Mouse (Mus musculus) forelimb bud, embryonic 11.5 days (tissue): ENCODE results near the gene Rerg.
A peak's percentile ranks its signal among the peaks of the same experiment; 100 is the strongest.

Source experiments
- DNase-seq: peaks from one replicate; pipeline ENCODE4 v3.0.0-alpha.2; 2012; ENCODE audit warnings: low read depth, low spot score

Rerg gene

DNA sequence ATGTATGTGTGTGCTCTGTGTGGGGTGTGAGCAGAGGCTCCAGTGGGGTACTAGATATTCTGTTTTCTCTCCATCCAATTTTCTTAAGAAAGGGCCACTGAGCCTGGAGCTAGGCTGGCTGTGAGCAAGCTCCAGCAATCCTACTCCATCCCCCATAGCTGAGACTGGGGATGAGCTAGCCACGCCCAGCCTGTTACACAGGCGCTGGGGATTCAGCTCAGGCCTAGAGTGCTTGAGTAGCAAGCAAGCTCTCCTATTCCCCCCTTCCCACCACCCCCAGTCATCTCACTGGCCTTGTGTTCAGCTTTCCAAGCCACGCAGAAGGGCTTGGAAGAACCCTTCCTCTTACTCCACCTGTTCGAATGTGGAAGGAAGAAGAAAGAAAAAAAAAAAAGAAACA is 7.2 kb downstream of the Rerg start:
- DNase-seq, result no peak

DNA sequence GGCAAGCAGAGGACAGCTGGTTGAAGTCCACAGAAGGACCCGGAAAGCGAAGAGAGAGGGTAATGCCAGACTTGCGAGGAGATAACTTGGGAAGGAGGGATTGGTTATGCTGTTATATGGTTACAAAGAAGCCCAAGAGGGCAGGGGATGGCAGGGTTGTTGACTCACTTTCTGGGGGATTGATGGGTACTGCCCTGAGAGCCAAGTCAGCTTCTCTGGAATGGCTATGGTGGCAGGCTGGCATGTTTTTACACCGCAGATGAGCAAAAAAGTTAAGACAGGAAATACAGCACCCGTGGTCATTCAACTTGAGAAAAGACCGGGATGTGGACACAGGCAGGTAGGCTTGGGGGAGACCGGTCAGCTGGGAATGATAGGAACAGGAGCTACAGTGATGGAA is 7.8 kb downstream of the Rerg start:
- no peak for DNase-seq

DNA sequence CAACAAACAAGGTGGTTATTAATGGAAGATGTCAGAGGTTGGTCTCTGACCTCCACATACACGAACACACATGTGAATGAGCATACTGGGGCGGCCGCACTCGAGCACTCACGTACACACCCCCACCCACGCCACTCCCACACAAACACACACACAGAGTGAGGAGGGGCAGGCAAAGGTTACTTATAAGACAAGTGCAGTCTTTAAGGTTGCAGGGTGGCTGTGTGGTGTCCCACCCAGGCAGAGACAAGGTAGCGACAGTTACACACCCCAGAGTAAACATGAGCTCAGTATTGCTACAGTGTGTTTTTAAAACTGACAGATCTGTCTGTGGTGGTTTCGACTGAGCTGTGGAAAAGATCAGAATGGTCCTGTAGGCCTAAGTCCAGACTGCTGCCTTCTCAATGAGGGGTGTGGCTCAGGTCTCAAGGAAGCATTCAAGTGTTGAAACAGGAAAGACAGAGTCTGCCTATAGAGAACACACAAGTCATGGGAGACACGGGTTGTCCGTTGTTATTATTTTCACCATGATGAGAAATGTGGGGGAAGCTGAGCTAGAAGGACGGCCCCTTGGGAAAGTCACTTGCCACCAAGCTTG is 8.7 kb downstream of the Rerg start:
- no peak for DNase-seq

DNA sequence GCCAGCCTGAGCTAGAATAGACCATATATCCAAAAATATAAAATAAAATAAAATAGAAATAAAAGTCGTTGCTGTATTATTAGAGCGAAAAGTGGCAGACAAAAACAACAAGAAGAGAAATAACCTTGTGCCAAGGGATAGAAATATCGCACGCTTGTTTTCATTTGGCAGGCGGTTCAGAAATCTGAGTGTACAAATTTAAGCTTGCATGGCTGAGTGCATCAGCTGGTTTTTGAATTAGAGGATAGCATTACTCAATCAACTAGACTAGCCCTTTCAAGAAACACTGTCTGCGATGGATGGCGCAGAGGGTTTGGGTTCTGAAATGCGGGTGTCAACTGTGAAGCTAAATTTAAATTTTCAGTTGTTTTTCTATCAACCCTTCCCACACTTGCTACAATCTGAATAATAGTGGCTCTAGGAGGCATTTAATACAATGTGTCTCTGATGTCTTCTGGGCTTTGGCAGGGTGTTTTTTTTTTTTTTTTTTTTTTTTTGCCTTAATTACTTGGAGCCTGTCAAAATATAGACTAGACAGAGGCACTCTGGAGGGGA is 10.8 kb downstream of the Rerg start:
- no peak for DNase-seq

DNA sequence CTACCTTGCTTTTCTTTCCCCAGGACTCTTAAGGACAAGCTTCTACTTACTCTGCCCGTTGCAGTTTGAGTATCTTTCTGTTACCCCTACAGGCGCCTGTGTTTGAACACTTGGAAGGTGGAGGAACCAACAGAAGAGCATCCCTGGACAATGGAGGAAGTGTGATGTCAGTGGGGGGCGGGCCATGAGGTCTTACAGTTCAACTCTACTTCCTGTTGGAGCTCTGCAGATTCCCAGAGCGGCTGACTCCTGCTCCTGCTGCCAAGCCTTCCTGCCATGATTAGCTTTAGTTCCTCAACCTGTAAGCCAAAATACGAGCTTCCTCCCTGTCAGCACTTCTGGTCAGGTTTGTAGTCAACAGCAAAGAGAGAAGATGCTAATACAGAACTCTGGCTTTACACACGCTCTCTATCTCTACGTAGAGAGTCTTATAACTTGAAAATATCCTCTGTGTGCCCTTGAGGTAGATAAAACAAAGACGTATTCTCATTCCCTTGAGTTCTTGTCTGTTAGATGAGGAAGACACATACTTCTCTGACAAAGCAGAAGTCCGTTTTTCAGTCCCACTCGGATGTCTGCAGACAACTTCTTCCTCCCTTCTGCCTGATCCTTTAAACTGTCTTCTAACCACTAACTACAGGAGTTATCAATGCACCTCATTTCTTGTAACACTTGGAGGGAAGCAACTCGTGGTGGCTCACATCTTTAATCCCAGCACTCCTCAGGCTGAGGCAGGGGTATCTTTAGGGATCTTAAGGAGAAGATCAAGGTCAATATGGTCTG is 13.7 kb downstream of the Rerg start:
- no peak for DNase-seq

DNA sequence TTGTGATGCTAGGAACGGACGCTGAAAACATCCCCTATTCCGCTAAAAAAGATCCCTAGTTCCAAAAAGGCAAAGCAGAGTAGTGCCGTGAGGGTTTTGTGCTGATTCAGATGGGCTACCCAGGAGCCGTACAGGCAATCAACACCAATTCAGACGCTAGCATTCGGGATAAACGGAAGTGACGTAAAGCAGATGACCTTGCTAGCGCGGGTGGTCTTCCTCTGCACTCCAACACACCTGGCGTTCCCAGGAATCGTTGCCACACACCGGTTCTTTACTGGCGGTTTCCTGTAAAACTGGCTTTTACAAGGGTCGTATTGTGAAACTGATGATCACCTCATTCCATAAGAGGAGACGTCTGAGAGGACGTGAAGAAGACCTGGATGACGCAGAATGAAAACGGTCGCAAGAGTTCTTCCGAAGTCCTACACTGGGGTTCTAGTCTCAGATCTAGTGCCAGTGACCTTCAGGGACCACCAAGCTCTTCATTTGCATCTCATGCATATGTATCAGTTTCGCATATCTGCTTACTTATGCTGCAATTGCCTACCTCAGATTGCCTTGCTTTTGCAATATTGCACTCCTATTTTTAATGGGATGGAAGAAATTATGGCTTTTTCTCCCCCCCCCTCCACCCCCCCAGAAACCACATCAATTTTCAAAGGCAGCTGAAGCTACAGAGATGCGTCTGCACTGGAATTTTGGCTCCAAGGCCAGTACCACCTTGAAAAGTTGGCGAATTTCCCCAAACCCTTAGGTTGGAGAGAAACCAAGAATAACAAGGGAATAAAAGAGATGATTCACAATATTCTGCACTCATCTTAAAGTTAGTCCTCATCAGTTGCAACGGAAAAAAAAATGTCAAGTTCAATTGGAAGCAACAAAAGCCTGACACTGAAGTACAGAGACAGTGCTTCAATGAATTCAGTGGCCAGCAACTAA is 14.8 kb downstream of the Rerg start:
- DNase-seq, result no peak

DNA sequence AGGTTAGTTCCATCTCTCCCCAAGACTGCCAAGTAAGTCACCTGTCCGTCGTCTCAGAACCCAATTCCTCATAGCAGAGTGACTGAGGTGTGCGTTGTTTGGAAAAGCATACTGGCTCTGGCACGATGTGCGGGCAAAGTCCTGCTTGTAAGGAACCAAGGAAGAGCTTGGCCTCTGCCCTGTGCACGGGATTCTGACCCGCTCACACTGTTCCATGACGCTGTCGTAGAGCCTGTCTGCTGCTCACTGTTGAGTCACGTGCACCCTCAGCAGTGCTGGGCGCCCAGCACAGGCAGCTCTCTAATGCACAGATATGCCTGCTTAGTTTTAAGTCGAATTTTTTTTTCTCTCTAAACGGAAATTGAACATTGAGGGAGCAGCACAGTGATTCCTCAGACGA is 17.3 kb downstream of the Rerg start:
- no peak for DNase-seq

DNA sequence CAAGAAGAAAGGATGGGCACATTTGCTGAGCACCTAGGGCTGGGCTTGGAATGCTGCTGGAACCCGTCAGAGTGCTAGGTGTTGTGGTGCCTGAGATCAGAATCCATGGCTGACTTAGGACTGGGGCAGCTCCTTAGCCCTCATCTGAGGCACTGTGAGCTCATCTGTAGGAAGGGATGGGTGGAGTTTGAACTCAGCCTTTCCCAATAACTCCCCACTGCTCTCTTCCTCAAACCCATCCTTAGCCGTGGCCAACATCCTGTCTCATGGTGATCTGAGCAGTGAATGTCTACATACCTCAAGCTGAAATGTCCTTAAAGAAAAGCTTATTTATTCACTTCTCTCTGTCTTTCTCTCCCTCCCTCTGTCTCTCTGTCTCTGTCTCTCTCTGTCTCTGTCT is 19.3 kb downstream of the Rerg start:
- DNase-seq, result no peak

DNA sequence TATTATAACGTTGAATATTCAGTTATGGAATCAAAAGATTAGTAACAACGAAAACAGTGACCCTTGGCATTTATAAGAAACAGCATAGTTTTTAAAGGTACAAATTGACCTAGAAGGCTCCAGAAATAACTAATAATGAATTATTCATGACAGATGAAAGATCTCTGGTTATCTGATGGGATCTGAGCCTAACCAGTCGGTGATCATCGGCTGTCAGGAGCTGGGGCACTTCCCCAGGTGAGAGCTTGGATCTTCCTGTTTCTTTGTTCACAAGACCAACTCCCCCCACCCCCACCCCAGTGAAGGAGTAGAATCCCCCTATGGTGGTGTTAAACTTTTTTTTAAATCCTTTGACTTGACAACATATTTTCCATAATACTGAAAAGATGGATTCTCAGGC is 20.5 kb downstream of the Rerg start:
- DNase-seq, result no peak

DNA sequence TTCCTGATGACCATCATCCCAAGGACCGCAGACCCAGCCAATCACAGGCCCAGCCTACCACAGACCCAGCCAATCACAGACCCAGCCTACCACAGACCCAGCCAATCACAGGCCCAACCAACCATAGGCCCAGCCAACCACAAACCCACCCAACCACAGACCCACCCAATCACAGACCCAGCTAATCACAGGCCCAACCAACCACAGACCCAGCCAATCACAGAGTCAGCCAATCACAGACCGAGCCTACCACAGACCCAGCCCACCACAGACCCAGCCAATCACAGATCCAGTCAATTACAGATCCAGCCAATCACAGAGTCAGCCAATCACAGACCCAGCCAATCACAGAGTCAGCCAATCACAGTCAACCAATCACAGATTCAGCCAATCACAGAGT is 23.4 kb downstream of the Rerg start:
- DNase-seq, result no peak

DNA sequence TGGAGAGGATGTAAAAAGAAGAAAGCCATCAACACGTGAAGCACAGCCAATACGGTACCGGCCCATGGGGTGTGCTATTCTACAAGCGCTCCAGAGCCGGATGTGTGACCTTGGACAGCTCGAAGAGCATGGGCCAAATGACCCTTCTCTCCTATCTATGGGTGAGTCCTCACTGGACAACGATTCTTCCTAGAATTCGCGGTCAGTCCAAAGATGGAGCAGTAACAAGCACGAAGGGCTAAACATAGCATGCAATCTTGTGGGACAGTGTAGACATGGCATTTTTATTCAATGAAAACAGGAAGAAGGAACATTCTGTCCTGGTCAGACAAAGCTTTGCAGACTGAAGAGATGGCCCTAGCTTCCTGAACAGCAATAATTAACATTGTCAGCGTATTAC is 24.7 kb downstream of the Rerg start:
- DNase-seq, result no peak

DNA sequence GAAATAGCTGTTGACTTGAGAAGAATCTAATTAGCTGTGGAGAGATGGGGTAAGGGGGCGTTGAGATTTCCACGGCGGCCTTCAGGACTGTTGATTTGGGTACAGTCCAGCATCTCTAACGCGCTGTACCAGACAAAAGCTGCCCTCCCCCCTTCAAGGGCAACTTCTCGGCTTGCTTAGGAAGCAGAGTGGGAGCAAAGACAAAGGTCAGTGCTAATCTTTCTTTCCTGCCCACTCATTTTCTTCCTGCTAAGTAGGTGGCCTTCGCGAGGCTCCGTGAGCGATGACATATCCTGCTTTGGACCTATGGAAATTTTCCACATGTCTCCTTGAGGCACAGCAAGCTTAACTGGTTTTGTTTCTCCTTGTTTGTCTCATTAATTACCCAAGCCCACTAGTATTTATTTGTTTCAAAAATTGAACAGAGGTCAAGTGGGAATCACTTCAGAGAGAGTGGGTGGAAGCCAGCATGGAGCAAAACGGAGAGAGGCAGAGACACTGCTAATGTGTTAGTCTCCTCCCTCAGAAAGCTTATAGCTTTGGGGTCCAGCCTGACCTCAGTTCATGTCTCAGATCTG is 25.2 kb downstream of the Rerg start:
- no peak for DNase-seq

DNA sequence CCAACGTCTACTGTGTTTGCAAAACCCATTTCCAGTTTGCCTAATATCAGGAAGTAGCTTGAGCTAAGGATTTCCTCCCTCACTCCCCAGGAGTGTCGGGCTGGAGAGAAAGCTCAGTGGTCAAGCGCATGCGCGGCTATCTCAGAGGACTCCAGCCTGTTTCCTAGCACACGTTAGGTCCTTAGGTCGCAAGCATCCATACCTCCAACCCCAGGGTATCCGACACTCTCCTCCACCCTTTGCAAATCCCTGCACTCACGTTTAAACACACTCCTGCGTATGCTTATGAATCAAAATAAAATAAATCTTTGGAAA is 25.8 kb downstream of the Rerg start:
- no peak for DNase-seq

DNA sequence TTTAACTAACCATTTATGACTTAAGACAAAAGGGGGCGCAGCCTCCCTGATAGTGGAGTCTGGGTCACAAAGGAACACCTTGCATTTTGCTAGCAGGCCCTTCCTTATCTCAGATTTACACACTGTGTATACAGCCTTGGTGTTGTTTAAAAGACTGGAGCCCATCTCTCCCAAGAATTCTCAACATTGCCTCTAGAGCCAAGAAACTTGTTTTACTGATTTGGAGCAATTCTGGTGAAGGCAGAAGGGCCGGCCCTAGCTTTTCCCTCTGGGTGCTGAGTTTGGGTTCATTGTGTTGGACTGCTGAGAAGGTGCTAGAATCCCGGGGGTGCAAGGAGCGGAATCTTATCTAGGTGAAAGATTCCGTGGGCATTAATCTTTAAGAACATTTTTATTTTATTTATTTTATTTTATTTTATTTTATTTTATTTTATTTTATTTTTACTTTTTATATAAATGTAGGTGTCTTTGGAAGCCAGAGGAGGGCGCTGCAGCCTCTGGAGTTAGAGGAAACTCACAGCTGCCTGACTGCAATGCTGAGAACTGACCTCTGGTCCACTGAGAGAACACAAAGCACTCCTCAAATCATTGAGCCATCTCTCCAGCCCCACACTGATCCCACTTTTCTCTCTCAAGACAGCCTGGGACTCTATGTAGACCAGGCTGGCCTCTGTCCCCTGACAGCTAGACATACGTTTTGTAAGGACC is 26.3 kb downstream of the Rerg start:
- DNase-seq, result no peak

DNA sequence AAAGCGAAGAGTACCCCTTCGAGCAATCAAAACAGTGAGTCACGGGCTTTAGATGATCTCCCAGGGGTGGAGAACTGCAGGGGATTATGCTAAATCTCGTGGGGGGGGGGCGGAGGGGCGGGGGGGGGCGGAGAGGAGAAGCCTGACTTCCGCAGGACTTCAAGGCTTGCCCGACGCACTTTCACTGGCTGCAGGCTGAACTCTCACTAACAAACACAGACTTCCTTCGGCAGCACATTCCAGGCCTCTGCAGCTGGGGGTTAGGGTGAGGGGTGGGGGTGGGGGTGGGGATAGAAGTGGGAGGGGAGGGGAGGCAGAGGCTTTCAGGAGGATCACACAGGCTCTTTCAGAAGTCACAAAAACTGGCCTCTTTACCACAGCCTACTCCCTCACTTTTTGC is 27.5 kb downstream of the Rerg start:
- DNase-seq, result peak; percentile 37

DNA sequence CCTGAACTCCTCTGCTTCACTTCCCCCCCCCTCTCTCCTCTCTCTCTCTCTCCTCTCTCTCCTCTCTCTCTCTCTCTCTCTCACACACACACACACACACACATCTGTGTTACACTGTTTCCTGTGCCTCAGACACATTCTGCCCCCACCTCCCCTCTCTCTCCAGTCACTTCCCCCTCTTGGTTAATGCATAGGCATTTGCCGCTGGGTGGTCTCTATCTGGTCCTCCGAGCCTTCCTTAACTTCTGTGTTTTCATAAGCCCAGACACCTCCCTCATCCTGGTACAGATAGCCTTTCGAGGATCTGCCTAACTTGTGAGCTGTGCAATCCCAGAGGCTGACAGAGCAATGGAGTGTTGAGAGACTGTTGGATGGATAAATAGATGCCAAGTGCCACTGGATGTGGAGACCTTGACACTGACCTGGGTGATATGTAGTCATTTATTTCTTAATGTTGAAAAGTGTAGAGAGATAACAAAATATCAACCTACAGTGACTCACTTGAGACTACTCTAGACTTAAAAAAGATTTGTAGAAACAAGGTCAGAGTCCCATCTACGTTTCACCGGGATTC is 29.0 kb downstream of the Rerg start:
- no peak for DNase-seq

DNA sequence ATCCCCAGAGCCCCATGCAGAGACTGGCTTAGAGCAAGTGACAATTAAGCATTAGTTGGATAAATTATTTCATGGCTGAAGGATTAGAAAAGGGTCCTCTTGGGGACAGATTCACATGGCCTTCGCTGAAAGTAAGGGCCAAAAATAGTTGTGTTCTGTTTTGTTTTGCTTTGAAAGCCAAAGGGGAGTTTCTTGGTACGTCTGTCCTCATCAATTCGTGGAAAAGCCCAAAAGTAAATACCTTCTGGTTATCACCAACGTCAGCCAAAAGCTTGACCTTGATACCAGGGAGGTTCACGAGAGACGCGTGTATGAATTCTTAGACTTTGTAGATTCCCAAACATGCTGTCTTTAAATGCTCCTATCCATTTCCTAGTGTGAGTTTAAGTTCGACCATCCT is 31.5 kb downstream of the Rerg start:
- DNase-seq, result no peak

DNA sequence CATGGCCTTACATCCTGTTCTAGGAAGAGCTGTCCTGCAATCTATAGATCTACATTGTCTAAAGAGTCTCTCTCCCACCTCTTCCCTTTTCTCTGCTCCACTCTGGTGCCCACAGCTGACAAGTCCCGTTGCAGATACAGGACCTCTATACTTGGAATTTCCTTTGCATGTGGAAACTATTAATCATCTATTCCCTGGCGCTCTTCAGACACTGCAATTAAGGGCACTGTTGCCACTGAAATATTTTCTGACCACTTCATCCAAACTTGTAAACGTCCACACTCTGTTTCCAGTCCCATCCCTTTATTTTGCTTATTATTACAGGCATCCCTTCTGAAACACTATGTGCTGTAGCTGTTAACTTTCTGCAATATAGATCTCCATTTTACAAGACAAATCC is 31.9 kb downstream of the Rerg start:
- DNase-seq, result no peak

DNA sequence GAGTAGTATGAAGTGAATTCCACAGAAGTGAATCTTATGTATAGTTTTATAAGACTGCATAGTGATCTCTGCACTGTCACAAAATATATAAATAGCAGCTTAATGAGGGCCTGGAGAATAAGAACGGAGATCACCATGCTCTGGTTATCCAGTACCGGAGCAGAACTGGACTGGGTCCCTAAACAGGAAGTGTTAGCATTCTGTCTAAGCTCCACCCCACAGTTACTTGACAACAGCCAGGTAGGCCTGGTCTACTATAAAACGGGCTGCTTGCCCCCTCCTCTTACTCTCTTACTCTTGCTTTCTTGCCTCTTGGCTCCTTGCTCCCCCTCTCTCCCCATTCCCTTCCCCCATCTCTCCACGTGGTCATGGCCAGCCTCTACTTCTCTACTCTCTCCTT is 33.9 kb downstream of the Rerg start:
- DNase-seq, result no peak

DNA sequence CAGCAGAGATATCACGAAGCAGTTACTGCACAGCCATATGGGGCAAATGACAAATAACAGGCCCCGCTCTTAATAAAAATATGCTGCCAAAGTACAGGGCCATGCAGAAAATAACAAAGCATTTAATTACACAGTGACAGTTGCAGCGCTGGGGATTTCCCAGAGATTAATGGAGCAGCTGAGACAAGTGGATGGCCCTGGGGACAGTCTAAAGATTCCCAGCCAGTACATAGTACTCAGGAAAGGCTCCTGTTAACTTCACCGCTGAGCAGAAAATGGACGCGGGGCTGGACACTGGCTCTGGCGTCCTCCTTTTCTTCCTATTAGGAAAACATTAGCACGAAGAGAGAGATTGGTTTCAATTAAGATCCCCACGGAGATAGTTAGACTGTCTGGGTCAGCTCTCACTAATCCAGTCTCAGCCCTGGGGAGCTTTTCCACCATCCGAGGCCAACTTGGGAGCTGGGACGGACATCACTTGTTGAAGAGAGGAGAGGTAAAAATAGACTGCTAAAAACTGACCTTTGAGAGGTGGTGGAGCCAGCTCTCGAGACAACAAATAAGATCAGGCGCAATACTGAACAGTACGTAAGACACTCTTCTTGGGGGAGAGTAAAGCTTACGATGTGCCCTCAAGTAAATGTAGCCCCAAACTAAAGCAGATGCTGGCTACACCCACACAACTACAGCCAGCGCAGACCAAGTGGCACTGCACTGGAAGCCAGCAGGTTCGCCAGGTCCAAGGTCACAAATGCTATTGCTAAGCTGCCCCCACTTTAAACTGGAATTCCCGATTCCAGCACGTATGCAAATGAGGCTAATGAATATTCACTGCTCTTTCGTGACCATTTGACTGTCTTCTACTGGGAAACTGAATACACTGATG is 34.5 kb downstream of the Rerg start:
- DNase-seq, result no peak
